Mouse (Mus musculus) midbrain, embryonic 12.5 days (tissue): Measurements from ENCODE around the gene Grxcr1. TPM values are rescaled to one million over a fixed set of nuclear protein-coding genes. Genes with fewer than 3 reads are reported as not detected.

Experiments
- ATAC-seq: fragments of 200-750 bp; cut with Nextera tagmentation; 2 replicates; pipeline ENCODE4 v1.8.0; 2017; ENCODE audit warnings: low read depth, moderate TSS enrichment, moderate library complexity; ENCODE audit not compliant: low FRiP score
- H3K27ac ChIP-seq: fragments of 300-500 bp; sonication (generic); replicated peaks from 2 replicates; pipeline ENCODE4 v1.5.1; 2016; ENCODE audit warnings: mild to moderate bottlenecking
- H3K27me3 ChIP-seq: fragments of 300-500 bp; sonication (generic); 2 replicates; pipeline ENCODE4 v1.6.1; 2016; ENCODE audit warnings: mild to moderate bottlenecking
- H3K36me3 ChIP-seq: fragments of 300-500 bp; sonication (generic); 2 replicates; pipeline ENCODE4 v1.6.1; 2016
- H3K4me1 ChIP-seq: fragments of 300-500 bp; sonication (generic); 2 replicates; pipeline ENCODE4 v1.6.1; 2016
- H3K4me2 ChIP-seq: fragments of 300-500 bp; sonication (generic); replicated peaks from 2 replicates; pipeline ENCODE4 v1.6.1; 2016; ENCODE audit warnings: mild to moderate bottlenecking, moderate library complexity
- H3K4me3 ChIP-seq: fragments of 300-500 bp; sonication (generic); 2 replicates; pipeline ENCODE4 v1.5.1; 2016; ENCODE audit warnings: mild to moderate bottlenecking
- H3K9ac ChIP-seq: fragments of 300-500 bp; sonication (generic); replicated peaks from 2 replicates; pipeline ENCODE4 v1.6.1; 2016; ENCODE audit warnings: mild to moderate bottlenecking, moderate library complexity
- H3K9me3 ChIP-seq: fragments of 300-500 bp; sonication (generic); 2 replicates; pipeline ENCODE4 v1.6.1; 2016; ENCODE audit warnings: mild to moderate bottlenecking
- WGBS: fragments of 180-500 bp; shearing (Covaris S2); methylation state at CpG from one replicate; pipeline ENCODE4 v1.1.7; 2016; 5-methylcytosine and 5-hydroxymethylcytosine counted together
- polyA plus RNA-seq: library from polyadenylated mRNA; unstranded; fragments of >200 nt; fragmentation: Nextera tagmentation; extraction: Ambion mirVana; gene quantifications from 2 replicates; pipeline ENCODE4 v1.2.1, GENCODE M21; 2016

Grxcr1 gene
- polyA plus RNA-seq, 1 experiment from 2014 or later, result not detected

DNA sequence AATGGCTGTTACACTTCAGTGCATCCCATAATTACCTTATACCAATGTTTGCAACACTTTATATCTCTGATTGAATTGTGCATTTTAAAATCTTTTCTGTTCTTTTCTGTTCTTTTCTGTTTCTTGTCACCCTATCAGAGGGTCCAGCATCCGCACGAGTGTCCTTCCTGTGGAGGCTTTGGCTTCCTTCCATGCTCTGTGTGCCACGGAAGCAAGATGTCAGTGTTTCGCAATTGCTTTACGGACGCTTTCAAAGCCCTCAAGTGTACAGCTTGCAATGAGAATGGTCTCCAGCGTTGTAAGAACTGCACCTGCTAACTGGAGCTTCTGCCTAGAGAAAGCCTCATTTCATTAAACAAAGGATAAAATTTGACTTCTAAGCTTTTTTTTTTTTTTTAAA lies 134.3 kb downstream of the Grxcr1 start:
- Histone ChIP-seq H3K4me2 (no peak overlapping the region), H3K4me1 (no peaks in the 10 kb centered on the region), H3K27me3 (no peaks in the 10 kb centered on the region), H3K9ac (no peak overlapping the region), H3K9me3 (no peaks in the 10 kb centered on the region), H3K36me3 (no peaks in the 10 kb centered on the region), H3K27ac (no peak overlapping the region), H3K4me3 (no peak overlapping the region)
- WGBS, result 94% methylated on average over 7 of the region's 7 CpGs
- no peak for ATAC-seq

Other genes with a start within 250 kb of the Grxcr1 start
- gene Atp8a1, start 184.4 kb upstream of the Grxcr1 start, polyA plus RNA-seq, result 31.3 and 37.8 TPM in 2 replicates
- not detected in 2 replicates for gene Gm5108, start 90.2 kb upstream of the Grxcr1 start, polyA plus RNA-seq
- not detected in 2 replicates for gene Gm21905, start 85.4 kb upstream of the Grxcr1 start, polyA plus RNA-seq